Mouse (Mus musculus): ENCODE data around the gene Ptpro.
A peak's percentile ranks its signal among the peaks of the same experiment; 100 is the strongest.

The Ptpro gene

DNA sequence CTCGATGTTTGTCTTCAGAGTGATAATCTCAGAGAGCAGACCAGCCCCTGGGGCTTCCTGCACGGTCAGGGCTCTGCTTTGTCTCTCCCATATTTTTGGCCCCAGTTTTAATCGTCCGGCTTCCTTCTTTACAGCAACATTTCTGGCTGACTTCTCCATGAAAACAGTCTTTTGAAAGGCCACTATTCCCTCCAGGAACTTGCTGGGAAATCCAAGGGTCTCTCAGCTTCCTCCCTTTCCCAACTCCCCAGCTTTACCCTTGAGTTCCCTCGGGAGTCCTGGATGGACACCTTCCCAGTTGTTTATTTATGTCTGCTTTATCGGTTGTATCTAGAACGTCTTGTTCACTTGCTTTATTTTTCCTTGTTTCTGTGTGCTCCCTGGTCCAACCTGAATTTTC, 205.1 kb downstream of the Ptpro start:
- no peak for DNase-seq

DNA sequence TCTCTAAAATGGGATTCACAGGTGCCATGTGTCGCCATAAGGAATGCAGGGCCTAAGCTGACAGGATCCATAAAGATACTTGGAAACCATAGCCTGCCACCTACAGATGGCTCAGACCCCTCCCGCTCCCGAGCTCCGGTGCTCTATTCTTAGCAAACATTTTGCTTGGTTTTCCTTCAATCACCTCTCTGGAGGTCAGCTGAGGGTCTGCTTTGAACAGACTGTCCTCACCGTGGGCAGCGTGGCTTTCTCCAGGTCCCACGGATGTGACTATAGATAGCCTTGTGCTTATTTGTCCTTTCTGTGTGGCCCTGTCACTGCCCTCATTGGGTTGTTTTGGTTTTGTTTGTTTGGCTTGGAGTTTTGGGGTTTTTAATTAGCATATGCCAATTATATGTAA, 206.0 kb downstream of the Ptpro start:
- DNase-seq: no peak

DNA sequence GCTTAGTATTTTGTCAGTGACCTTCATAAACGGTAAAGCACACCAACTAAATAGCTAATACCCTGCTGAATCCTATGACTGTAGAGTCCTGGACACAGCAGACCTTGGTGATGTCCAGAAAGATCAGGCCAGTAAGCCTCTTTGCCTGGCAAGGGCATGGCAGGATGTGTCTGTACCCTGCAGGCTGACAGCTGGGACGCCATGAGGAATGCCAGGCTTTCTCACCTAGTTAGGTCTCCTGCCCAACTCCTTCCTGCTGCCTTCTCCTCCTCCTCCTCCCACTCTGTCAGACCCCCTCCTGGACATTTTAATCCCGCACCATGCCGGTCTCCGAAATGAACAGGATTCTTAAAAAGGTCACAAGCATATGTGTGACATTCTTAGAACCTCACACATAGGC, 211.7 kb downstream of the Ptpro start:
- no peak for DNase-seq

DNA sequence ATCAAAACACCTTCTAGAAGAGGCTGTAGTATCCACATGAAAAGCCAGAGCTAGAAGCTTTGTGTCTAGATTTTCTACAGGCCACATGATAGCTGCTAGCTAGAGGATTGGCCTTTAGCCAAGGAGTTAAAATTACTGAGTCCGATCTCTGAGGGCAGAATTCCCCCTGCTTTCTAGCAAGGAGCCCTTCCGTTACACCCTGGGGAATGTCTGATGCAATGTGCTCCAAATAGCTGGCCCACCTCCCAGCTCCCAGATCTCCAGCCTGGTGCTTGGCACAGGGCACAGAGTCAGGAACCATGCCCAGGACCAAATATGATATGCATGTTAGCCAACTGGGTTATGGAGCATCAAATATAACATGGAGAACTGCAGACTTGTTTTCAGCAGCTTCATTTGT, 213.1 kb downstream of the Ptpro start:
- peak; percentile 52 for DNase-seq

DNA sequence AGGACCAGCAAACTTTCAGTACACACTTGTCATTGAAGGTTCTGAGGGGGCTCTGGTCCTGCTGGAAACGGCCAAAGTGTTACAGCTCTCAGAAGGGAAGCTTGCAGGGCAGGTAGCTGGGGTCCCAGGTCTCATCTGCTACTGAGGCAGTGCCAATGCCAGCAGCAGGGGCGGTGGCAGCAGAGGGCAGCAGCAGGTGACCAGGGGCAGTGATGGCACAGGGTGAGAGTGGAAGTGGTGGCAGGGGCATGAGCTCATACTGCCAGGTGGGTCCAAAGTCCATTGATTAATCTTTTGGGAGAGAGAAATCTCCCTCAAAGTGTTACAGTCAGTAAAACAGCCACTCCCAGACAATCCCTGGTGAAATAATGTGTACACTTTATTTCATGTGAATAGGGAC, 214.1 kb downstream of the Ptpro start:
- no peak for DNase-seq

DNA sequence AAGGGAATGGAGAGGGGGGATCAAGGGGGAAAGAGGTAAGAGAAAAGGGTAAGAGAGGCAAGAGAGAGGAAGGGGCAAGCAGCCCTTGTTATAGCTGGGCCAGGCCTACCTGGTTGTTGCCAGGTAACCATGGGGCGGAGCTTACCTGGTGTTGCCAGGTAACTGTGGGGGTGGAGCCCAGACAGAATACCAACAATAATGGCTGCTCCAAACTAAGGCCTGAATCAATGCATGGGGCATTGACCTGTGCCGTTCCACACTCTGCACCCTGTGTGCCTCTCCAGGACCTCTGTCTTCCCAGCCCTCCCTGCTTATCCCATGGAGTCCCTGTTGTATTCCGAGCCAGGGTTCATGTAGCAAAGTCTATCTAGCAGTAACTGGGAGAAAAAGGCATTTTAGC, 215.6 kb downstream of the Ptpro start:
- no peak for DNase-seq

DNA sequence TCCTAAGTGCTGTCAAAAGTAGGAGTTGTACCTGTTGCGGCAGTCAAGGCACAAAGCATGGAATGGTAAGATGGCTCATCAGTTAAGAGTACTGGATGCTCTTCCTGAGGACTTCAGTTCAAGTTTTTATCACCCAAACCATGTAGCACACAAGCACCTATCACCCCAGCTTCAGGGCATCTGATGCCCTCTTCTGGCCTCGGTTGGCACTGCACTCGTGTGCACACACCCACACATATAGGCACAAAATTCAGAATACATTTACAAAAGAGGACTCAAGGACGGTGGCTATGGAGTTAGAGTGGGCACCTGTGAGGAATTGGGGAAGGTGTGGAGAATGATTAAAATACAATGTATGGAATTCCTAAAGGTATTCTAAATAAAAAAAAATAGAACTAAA, 217.4 kb downstream of the Ptpro start:
- no peak for DNase-seq

DNA sequence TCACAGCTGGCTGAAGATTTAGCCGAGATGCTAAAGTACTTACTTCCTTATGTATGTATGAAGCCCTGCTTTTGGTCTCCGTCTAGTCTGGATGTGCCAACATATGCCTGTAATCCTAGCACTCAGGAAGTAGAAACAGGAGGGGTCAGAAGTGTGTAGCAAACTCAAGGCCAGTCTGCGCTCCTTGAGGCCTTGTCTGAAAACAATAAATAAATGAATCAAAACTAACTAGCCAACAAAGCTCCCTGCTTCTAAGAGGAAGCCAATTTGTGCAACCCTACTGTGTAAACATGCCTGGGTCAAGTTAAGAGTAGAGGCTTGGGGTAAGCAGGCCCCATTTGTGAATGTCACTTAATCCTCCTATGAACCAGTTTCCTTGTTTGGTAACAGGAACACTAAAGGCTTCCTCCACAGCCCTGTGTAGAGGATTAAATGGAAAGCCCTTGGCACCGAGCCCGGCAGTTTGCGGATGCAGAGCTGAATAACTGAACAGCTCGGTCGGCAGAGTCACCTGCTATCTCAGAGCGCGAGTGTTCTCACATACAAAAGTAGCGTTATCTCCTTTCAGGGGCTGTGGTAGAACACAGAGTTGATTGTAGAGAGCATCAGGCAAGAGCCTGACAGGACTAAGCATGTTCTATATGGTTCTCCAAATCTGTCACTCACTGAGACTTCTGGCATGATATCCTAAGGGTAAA, 218.9 kb downstream of the Ptpro start:
- peak; percentile 81 for DNase-seq

DNA sequence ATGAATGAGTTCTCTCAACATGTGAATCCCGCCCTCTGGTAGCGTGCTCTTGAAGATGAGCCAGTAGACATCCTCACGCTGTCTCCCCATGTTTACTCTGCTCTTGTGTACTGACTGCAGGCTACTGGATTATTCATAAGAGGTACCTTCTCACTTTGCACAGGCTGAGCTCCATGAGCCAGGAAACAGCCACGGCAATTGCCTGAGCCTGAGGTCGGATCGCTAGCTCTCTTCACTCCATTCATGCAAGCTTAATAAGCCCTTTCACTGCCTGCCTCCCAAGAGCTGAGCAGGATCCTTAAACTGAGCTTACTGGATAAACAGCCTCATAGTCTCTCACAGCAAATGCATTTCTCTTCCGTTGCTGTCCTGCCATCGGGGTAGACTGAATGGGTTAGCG, 220.0 kb downstream of the Ptpro start:
- DNase-seq: no peak

DNA sequence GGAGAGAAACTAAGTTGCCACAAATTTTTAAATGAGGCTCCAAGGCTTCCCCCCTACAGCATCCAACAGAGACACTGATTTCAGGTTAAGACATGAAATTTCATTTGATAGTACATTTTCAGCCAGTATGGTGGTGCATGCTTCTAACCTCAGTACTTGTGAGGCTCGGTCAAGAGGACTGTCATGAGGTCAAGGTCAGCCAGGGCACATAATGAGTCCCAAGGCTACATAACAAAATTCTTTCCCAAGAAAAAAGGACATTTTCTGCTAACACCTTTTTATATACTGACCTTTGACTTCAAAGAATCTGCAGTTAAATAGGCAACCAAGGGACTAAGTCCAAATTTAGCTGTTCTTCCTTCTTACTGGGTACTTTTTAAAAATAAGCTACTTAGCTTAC, 221.3 kb downstream of the Ptpro start:
- DNase-seq: no peak

DNA sequence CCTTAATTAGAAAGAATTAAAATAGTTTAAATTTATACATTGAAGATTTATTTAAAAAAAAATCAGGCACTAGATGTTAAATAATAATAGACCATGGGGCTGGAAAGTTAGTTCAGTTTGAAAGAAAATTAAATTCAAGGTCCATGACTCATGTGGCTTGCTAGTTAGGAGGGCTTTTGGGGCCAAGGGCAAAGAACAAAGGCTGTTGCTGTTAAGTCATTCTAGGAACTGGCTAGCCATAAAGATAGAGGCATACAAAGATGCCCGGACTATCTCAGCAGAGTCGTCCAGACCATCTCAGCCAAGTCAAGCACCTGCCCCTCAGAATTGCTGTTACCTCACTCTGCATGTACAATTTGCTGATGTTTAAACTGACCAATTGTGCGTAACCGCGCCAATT, 223.6 kb downstream of the Ptpro start:
- peak; percentile 25 for DNase-seq

DNA sequence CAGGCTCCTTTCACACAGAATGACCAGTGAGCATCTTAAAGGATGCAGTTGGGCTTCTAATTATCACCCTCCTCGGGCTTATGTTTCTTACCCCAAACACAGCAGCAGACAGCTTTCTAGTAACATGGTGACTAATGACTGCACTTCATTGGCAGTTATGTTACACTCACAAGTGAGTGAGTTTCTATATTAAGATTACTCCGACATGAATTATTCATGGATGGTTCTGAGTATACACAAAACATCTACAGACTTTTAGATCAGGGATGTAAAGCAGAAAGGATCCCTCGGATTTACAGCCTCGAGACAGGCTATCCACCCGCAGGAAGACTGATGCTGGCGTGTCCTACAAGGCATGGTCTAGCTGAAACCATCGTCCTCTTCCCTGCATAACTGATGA, 230.8 kb downstream of the Ptpro start:
- DNase-seq: no peak

DNA sequence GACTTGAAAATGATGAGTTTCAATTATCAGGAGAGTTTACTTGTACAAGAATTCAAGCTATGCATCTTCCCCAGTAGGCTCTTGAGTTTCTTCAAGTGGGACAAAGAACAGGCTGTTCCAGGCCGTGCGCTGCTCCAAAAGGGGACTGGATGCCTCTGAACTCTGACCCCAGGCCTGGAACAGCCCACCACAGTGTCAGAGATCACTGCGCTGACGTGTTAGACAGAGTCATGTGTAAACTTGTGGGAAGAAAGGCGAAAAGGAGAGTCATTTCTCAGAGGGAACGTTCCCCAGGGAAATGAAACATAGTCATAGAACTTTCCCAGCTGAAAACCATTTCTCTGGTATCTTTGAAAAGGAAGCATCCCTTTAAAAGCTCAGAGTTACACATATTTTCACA, 235.3 kb downstream of the Ptpro start:
- peak; percentile 61 for DNase-seq

DNA sequence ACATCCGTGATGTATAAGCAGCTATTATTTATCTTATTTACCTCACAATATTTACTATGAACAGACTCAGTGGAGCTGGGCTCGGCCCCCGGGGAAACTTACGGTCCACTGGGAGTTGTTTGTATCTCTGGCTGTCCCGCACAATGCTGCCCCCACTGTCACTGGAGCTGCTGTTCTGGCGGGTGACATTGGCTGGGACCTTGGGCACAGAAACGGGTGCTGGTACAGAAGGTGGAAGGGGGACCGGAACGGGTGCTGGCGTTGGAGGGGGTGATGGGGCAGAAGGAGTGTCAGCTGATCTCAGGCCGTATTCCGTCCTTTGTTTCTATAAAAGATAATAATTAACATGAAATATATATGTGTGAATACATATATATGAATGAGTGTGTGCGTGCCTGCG, 238.0 kb downstream of the Ptpro start:
- DNase-seq: no peak

DNA sequence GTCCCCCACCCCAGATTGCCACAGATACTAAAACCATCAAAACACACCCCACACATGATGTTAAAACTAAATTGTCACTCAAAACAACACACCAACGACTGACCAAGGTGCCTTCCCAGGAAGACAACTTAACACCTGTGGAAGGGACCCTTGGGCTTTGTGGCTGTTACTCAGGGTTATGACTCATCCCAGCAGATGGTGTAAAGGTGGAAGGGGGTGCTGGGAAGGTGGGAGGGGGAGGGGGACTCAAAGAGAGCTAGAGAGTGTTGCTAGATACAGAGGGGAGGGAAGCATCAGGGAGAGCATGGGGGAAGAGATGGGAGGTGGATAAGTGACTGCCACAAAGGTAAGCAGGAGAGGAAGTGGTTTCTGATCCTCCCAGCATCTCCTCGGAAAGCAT, 239.5 kb downstream of the Ptpro start:
- DNase-seq: no peak

DNA sequence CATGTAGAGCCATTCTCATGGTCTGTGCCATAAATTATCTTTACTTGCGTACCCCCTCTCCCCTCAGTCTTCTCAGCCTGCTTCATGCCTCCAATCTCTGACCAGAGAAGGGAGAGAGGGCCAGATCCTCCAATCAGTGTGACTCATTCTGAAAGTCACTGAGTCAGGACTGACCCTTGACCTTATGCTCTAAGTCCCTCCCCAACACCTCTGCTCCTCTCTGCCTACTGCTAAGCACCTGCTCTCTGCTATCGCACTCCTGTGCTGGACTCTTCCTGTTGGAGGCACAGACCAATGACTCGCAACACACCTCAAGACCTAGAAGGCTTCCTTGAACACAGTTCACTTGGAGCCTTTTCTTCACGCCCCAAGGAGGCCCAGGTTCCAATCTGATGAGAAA, 240.5 kb downstream of the Ptpro start:
- DNase-seq: no peak

DNA sequence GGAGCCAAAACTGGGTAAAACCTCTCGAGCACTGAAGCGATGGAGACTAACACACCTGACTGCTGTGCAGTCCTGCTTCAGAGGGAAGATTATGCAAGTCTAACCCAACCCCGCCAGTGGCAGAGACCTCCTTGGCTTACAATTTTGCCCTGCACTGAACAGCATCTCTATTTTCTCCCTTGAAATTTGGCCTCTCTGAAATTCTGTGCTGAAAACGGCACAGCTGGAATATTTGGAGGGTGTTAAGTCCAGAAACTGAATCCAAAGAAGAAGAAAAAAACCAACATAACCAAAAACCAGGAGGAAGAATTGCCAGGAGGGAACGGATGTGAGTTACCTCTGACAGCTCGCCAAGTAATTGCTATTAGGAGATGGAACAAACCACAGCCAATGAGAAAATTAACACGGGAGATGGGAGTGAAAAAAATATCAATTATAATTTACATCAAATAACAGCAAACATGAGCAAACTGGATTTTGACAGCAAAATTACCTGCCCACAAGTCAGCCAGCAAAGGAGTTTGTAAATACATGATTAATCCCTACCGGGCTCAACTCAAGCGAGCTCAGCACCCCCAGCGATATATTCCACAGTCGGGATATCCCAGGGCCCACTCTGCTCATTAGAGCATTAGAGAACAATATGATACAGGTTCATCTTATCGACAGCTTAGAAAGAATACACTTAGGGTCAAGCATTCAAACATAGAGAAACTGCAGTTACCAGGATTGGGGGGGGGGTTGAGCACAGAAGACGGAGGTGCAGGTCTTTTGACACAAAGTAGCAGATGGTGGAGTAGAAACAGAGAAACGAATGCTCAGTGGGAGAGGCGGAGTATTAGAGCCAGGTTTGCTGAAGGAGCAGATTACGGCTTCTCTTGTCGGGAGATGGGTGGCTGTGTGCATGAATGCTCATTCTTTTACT, 241.4 kb downstream of the Ptpro start:
- DNase-seq: no peak

DNA sequence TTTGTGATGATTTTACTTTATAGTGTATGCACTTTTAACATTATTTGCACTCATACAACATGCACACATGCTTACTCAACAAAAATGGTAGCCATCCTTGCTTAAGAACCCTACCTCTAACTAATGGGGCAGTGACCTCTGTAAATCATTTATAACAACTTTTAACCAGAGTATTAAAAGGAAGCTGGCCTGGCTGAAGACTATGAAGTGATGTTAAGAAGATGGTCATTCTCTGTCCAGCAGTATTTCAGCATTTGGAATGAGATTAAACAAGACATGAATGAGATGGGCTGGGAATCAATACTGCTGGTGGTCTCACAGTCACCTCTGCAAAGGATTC, 242.0 kb downstream of the Ptpro start:
- DNase-seq: no peak

DNA sequence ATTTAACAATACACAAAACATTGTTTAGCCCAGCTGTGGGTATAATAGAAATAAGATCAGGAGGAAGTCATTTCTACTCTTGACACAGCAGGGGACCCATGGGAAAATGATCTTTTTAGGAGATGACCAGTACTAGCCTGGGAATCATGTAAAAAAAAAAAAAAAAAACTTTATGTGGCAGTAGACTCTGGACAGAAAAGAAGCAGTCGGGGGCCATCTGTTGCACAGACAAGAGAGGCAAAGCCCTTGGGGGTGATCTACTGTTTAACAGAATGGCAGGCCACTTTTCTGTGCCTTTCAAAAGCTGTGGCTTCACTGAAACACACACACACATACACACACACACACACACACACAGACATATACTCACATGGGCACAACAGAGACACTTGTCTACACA, 242.7 kb downstream of the Ptpro start:
- DNase-seq: no peak

DNA sequence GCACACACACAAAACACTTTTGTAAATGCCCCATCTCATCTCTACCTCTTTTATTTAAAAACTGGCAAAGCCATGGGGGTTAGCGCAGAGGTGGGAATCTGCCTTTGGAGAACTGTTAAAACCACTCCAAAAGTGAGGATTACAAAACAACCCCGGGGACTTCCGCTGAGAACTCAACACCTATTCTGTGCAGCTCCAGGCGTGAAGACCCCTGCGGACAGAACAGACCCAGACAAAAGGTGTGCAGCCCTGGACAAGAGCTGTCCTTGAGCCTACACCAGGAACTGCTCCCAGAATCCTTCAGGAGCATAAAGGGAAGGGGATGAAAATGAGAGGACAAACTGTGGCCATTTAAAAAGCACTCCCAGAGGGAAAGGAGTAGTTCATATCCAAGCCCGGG, 243.1 kb downstream of the Ptpro start:
- no peak for DNase-seq

DNA sequence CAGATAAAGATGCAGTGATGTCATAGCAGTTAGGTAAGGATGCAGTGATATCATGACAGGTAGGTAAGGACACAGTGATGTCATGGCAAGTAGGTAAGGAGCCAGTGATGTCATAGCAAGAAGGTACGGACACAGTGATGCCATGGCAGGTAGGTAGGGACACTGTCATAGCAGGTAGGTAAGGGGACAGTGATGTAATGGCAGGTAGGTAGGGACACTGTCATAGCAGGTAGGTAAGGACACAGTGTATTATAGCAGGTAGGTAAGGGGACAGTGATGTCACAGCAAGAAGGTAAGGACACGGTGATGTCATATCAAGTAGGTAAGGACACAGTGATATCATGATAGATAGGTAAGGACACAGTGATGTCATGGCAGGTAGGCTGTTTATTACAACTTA, 244.4 kb downstream of the Ptpro start:
- DNase-seq: no peak

DNA sequence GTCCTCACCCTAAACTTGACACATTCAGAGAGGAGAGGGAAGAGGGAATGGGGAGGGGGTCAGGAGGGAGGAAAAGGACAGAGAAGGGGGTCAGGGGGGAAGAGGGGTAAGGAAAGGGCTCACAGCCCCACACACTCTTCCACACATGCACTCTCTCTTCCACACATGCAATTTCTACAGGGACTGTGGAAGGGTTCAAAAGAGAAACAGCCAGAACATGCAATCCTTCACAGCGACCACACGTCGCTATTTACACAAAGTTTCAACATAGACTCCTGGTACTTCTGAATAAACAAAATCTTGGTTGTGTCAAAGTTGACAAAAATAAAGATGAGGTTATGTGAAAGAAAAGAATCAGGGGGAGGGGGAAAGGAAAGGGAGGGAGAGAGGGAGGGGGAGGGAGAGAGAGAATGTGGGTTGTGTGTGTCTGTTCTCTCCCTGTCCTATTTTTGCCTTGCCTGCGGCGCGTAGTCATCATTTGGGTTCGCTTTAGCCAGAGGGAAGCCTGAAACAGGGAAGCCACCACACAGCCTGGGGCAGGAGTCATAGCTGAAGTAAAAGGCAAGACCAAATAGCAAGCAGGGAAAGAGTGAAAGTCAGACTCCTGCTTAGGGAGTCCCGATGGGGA, 245.2 kb downstream of the Ptpro start:
- no peak for DNase-seq

DNA sequence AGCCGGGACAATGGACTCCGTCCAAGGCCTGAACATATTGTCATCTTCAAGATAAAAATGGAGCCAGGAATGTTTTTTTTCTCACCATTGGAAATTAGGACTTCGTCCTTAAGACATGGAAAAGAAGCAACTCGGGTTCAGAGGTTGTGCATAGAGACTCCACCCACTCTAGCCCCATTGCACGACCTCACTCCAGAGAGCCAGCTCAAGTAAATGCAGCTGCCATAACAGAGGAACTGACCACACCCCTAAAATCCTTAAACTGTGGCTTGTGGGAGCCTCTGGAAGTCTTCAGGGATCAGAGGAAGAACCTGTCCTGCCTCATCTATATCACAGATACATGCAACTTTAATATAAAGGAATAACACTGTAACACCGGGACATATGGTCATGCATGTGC, 246.7 kb downstream of the Ptpro start:
- no peak for DNase-seq

DNA sequence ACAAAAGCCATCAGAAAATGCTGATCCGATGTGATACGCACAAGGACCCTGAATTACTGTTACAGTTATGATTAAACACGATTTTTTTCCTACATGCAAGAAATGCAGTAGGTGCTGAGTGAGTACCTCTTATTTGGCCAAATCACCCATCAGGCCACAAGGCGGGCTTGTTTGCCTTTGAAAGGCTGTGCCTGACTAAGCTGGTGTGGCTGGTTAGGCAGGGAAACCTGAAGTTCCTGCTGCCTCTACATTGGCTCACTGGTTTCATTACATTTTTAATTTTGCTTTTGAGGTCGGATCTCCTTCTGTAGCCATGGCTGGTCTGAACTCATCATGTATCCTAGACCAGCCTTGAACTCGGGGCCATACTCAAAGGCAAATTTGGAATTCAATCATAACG, 250.9 kb downstream of the Ptpro start:
- no peak for DNase-seq

Data from kidney, adult 18-20 months (tissue).